Mouse (Mus musculus) cerebellum, postnatal 36 days (tissue): ENCODE measurements at regions not wholly inside any gene's neighbourhood (a gene's known extent, or its start where the extent isn't known, plus 50 kb on each side); places are given as distances from the start of the nearest gene placed in this dataset.
A peak's percentile ranks its signal among the peaks of the same experiment; 100 is the strongest.
"Not testable (repeated sequence)": the region's sequence is repeated elsewhere in the genome, so short reads cannot be mapped to it uniquely, and the experiment has no call there.

Source experiments
- DNase-seq, 2 experiments: peaks; one replicate each; pipeline ENCODE4 v3.0.0; 2021 to 2022; ENCODE audit warnings: mixed read lengths in 2 of 2

- DNase-seq = no peak
Measured at GRCm38 (mm10) chr7:69167456-69167855, 418.4 kb upstream of the Arrdc4 start.

GRCm38 (mm10) chr7:69161916-69162315 is 412.9 kb upstream of the Arrdc4 start:
- DNase-seq = no peak

- no peak for DNase-seq
Measured at GRCm38 (mm10) chr7:69142351-69142750, 393.3 kb upstream of the Arrdc4 start.

- DNase-seq = no peak
Measured at GRCm38 (mm10) chr7:69133441-69133840, 384.4 kb upstream of the Arrdc4 start.

DNA sequence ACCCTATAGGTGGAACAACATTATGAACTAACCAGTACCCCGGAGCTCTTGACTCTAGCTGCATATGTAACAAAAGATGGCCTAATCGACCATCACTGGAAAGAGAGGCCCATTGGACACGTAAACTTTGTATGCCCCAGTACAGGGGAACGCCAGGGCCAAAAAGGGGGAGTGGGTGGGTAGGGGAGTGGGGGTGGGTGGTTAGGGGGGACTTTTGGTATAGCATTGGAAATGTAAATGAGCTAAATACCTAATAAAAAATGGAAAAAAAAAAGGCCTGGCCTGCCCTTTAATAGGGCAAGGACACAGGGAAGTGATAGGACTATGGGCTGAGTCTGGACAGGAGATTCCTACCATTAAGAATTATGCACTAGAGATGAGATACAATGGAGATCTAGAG is 352.7 kb upstream of the Arrdc4 start:
- DNase-seq = not testable (repeated sequence)

GRCm38 (mm10) chr7:69097587-69098095 is 348.6 kb upstream of the Arrdc4 start:
- DNase-seq = no peak

GRCm38 (mm10) chr7:69074780-69075179 is 325.7 kb upstream of the Arrdc4 start:
- DNase-seq = no peak

DNA sequence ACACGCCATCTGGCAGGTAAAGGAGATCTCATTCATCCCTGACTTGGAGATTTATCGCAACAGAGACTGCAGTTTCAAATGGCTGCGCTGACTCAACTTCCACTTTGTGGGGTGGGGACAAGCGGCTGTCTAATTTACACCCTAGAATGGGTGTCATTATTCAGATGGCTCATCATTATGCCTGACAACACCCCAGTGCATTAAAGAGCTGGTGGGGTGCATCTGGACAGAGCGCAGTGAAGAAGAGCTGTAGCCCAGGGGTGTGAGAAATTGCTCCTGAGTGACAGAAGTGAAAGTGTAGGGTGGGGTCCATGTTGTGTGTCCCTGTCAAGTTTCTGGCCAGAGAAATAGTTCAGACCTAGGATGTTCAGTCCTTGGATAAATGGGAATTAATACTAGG is 314.0 kb upstream of the Arrdc4 start:
- no peak for DNase-seq

GRCm38 (mm10) chr7:69062506-69062905 is 313.5 kb upstream of the Arrdc4 start:
- DNase-seq = no peak

DNA sequence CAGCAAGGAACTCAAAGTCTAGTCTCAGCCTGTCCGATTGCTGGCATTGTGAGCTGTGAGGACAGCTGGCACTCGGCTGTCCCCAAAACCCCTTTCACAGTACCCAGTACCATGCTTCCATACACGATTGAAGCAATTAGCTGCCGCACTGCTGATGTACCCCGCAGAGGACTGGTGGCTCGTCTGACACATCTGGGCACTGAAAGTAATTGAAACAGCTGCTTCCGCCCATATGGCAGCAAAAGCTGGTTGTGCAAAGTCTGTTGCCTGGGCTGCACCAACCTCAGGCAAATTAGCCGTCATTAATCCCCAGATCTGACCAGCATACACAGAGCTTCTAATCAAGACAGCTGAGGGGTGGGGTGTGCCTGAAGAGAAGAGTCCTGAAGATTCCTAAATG is 313.1 kb upstream of the Arrdc4 start:
- no peak for DNase-seq

DNA sequence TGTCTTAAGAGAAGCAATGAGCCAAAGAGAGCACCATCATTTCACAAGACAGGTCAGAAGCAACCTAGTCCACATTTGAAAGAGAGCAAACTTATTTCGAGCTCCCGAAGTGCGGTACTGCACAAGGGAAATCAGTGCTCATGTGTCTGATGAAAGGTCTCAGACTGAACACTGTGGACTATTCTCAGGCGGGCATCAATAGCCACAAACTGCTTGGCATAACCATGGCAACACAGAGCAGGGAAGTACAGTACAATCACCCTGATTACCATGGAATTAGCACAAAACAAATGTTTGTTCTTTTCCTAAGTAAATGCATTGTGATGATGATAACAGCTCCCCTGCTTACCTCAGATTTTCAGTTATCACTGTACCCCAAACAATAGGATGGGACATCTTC is 312.2 kb upstream of the Arrdc4 start:
- no peak for DNase-seq

GRCm38 (mm10) chr7:69016575-69016974 is 267.5 kb upstream of the Arrdc4 start:
- DNase-seq = no peak

DNA sequence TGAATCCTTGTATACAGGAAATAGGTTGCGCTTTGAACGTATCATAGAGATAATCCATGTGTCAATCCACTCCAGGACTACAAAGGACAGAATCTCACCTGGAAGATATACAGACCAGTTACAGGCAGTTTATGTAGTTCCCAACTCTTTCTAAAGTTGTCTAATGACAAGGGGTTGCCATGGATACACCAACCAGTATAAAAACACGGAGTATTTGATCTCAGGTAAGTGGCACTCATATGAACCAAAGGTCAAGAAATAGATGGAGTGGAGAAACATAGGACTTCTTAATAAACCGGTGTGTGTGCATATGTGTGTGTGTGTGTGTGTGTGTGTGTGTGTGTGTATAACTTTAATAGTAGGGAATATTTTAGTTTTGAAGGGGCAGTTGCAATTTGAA is 266.0 kb upstream of the Arrdc4 start:
- no peak for DNase-seq

DNA sequence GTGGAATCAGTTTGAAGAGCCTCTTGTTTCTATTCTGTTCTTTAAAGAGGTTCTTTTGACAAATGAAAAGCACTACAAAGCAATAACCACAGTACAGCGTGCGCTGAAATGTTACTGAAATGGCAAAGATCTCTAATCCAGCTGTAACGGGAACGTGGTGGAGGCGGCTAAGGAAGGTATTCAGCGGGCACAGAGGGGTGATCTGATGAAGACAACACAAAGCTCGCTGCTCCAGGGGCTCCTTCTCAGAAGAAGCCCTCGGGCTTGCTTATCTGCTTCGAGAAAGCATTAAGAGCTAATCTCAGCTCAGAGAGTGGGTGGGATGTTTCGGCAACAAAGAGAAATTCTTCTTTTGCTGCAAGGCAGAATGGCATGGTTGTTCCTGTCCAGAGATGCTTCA is 258.2 kb upstream of the Arrdc4 start:
- DNase-seq = no peak

- no peak for DNase-seq
Measured at GRCm38 (mm10) chr7:68988061-68988460, 239.0 kb upstream of the Arrdc4 start.

GRCm38 (mm10) chr7:68983937-68984336 is 234.9 kb upstream of the Arrdc4 start:
- no peak for DNase-seq

DNA sequence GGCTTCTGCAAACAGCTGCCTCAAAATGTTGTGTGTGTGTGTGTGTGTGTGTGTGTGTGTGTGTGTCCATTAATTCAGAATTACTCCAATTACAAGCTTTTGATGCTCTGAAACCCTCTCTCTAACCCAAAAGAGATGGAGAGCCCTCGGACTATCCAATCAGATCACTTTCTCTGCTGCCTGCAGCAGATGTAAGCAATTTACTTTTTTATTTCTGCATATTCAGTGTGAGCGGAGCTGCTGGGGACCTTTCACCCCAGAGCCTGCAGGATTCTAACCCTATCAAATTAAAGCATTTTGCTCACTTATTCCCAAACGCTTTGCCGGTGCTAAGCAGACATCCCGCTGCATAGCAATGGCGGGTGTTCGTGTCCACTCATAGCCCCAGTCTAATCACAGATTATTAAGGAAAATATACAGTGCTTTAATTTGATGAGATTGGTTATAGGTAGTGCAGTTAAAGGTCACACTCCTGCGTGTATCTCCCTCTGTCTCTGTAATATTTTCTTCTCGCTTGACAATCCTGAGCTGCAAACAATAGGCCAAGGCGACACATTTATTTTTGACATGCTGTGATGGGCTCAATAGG is 234.0 kb upstream of the Arrdc4 start:
- DNase-seq = no peak

- no peak for DNase-seq
Measured at GRCm38 (mm10) chr7:68978576-68978975, 229.5 kb upstream of the Arrdc4 start.

DNA sequence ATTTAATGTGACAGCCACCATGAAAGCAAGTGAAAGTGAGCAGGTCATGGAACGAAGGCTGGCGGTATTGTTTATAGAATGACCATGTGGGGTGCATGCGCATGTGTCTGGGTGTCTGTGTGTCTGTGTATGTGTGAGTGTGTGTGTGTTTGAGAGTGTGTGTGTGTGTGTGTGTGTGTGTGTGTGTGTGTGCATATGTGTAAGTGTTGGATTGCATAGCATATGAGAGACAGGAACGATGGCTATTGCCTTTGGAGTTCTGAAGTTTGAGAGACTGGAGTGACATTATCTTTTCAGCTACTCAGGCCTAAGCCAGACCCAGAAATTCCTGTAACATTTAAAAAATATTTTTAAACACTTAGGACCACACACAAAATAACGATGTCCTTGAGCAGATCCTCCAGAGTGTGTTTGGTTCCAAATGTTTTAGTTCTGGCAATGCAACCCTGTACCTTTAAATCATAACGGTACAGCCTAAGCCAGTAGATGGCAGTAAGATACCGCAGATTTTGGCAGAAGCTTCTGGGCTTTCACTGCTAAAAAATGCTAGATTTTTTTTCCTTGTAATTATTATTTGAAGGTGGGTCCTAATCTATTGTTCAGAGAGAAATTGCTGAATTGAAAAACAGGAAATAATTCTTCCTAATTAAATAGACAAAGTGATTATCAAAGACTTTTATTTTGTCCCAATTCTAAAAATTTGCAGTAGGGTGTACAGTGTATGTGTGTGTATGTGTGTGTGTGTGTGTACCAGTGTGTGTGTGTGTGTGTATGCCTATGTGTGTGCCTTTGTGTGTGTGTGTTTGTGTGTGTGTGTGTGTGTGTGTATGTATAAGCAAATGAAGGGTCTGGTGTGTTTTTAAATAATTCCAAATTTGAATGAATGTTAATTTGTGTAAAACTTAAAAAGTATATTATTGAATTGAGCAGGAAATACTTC is 228.0 kb upstream of the Arrdc4 start:
- peak in 1 of 2 experiments; percentile 8 for DNase-seq

DNA sequence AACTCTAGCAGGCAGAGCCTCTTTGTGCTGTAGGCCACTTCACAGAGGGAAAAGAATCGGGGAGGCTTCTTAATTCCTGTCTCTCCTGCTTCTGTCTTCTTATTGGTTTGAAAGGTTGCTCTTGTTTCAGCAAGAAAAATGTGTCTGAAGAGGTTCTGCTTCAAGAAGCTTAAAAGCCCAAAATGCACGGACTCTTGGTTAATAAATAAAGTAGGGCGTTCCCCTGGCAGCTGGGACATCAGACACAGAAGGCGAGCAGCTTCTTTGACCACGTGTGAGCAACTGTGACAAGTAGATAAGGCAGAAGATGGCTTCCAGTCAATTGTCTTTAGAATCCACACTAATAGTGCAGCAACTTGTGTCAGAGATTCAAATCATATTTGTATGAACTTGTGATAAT is 226.9 kb upstream of the Arrdc4 start:
- no peak for DNase-seq

GRCm38 (mm10) chr7:68975580-68975894 is 226.5 kb upstream of the Arrdc4 start:
- no peak for DNase-seq

DNA sequence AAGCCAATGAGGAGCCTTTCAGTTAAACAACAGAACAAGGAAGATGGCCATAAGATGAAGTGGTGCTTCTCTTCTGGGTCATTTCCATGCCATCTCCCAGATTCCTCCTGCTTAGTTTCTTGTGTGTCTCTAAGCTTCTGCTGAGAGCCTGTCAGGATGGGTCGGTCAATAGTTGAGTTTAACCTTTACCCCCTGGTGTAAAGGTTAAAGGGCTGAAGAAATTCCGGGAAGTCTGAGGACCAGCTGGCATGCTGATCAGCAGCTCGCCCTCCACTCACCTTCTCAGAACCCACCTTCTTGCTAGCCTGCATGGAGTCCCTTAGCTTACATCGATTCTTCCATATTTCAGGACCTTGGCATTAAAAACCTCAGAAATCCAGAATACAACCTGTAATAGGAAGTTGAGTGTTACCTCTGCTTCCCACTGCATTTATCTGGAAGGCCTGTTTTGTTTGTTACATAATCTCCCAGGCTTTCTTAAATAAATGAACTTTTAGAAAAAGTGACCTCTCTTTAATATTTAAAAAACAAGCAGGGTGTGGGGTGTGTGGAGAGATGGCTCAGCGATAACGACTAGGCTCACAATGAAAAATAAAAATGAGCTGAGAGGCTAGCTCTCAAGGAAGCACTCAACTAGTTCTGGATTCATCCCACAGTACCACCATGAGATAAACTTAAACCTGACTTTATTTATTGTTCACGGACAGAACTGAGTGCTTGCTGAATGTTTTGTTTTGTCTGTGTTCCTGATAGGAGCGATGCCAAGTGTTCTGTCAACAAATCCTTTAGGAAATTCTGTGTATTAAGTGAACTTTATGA is 225.9 kb upstream of the Arrdc4 start:
- DNase-seq = no peak
